Mouse (Mus musculus): ENCODE results near the gene Col23a1.

- TF ChIP-seq CTCF (IDR thresholded peaks at IDR 0.05; ENCODE audit: low read depth, low read length) (no peak), GATA1 (IDR thresholded peaks at IDR 0.05; ENCODE audit: borderline replicate concordance, low read length) (no peak), TAL1 (conservative IDR thresholded peaks at IDR 0.05; ENCODE audit: low read depth, low read length) (no peak)
These were observed 26.4 kb upstream of the Col23a1 start for GRCm38 (mm10) chr11:51263286-51263831.
